10 mouse cellular contexts compared by ENCODE assay signal in genomic region chr6:87277527-87277926, GRCm38 (mm10). TPM values are rescaled to one million over a fixed set of nuclear protein-coding genes. Genes with fewer than 3 reads are reported as not detected.
DNase-seq lines count a peak whose midpoint lies in the region; ATAC-seq and TF ChIP-seq lines count a peak whose summit lies in the region.
"Had no signal": no experiment of that assay in that cellular context is flagged by ENCODE, and none has a peak within 500 bp of the region (broad histone marks: within the 10 kb centered on the region; RNA-seq: fewer than 3 reads in every experiment).

No protein-coding gene starts in this region.

- H3K9ac ChIP-seq in intestine, embryonic 16.5 days (ENCODE audit: low read depth, low read length): peak overlapping the region; percentile 26; the same call in 1 of the 2 replicates
- no peak overlapping the region for H3K9ac ChIP-seq in lung, embryonic 15.5 days
- H3K9ac ChIP-seq in stomach, embryonic 16.5 days (ENCODE audit: low read length): no peak overlapping the region
- H3K9ac ChIP-seq: neural tube, embryonic 12.5 days had no signal

- H3K27ac ChIP-seq in embryonic fibroblast, embryonic 13.5 days (ENCODE audit: insufficient read depth, low read length): peak overlapping the region; percentile 59
- H3K27ac ChIP-seq in intestine, embryonic 16.5 days (ENCODE audit: low read length): peak overlapping the region; percentile 40
- peak overlapping the region; percentile 85 for H3K27ac ChIP-seq in lung, embryonic 15.5 days
- peak overlapping the region; percentile 85 for H3K27ac ChIP-seq in stomach, embryonic 16.5 days (ENCODE audit: low read length)
- H3K27ac ChIP-seq: neural tube, embryonic 12.5 days had no signal

- no peak for TF ChIP-seq CTCF in embryonic fibroblast, embryonic 13.5 days (IDR thresholded peaks at IDR 0.05; ENCODE audit: borderline replicate concordance, insufficient read depth, low read length)

- no peaks in the 10 kb centered on the region for H3K27me3 ChIP-seq in intestine, embryonic 16.5 days (replicated peaks; ENCODE audit: control insufficient read depth, insufficient read depth, low read length)
- H3K27me3 ChIP-seq in lung, embryonic 15.5 days: no peaks in the 10 kb centered on the region
- H3K27me3 ChIP-seq in stomach, embryonic 16.5 days (ENCODE audit: control insufficient read depth, insufficient read depth, low read length): no peaks in the 10 kb centered on the region
- H3K27me3 ChIP-seq: CH12.LX; neural tube, embryonic 12.5 days had no signal

- no peak for TF ChIP-seq POLR2A in embryonic fibroblast, embryonic 13.5 days (IDR thresholded peaks at IDR 0.05; ENCODE audit: low read depth, low read length)

- peaks cover 18% of the 10 kb centered on the region for H3K4me1 ChIP-seq in embryonic fibroblast, embryonic 13.5 days (ENCODE audit: control insufficient read depth, insufficient read depth, low read length)
- H3K4me1 ChIP-seq in intestine, embryonic 16.5 days (ENCODE audit: control insufficient read depth, insufficient read depth, low read length): peaks cover 24% of the 10 kb centered on the region
- peaks cover 70% of the 10 kb centered on the region for H3K4me1 ChIP-seq in lung, embryonic 15.5 days
- H3K4me1 ChIP-seq in stomach, embryonic 16.5 days (ENCODE audit: control insufficient read depth, insufficient read depth, low read length): peaks cover 35% of the 10 kb centered on the region

- WGBS in intestine, embryonic 16.5 days: 12% methylated on average over 3 of the region's 3 CpGs
- 7% methylated on average over 3 of the region's 3 CpGs for WGBS in lung, embryonic 15.5 days
- 16% methylated on average over 3 of the region's 3 CpGs for WGBS in stomach, embryonic 16.5 days

- no peak overlapping the region for H3K4me3 ChIP-seq in embryonic fibroblast, embryonic 13.5 days (ENCODE audit: insufficient read depth, low read length)
- no peak overlapping the region for H3K4me3 ChIP-seq in intestine, embryonic 16.5 days (ENCODE audit: low read length)
- H3K4me3 ChIP-seq in lung, embryonic 15.5 days: no peak overlapping the region
- no peak overlapping the region for H3K4me3 ChIP-seq in stomach, embryonic 16.5 days (replicated peaks; ENCODE audit: low read length)
- H3K4me3 ChIP-seq: neural tube, embryonic 12.5 days had no signal

- H3K36me3 ChIP-seq in intestine, embryonic 16.5 days (ENCODE audit: control insufficient read depth, insufficient read depth, low read length): 0 out of 2 replicates have a peak, but pooled peaks cover 4% of the 10 kb centered on the region
- peaks cover 15% of the 10 kb centered on the region for H3K36me3 ChIP-seq in lung, embryonic 15.5 days
- peaks cover 10% of the 10 kb centered on the region; the same call in 1 of the 2 replicates for H3K36me3 ChIP-seq in stomach, embryonic 16.5 days (ENCODE audit: control insufficient read depth, insufficient read depth, low read length)

- no peak overlapping the region for H3K4me2 ChIP-seq in intestine, embryonic 16.5 days (ENCODE audit: low read depth, low read length)
- H3K4me2 ChIP-seq in lung, embryonic 15.5 days: peak overlapping the region; percentile 14
- 0 out of 2 replicates have a peak overlapping the region, but pooled peaks have one; percentile 9 for H3K4me2 ChIP-seq in stomach, embryonic 16.5 days (ENCODE audit: low read depth, low read length)
- H3K4me2 ChIP-seq: neural tube, embryonic 12.5 days had no signal

- peaks cover 5% of the 10 kb centered on the region; the same call in 1 of the 2 replicates for H3K9me3 ChIP-seq in intestine, embryonic 16.5 days (ENCODE audit: control insufficient read depth, low read length)
- H3K9me3 ChIP-seq in lung, embryonic 15.5 days: no peaks in the 10 kb centered on the region
- H3K9me3 ChIP-seq in stomach, embryonic 16.5 days (replicated peaks; ENCODE audit: control insufficient read depth, low read length): peaks cover 4% of the 10 kb centered on the region; the same call in 1 of the 2 replicates
- H3K9me3 ChIP-seq: neural tube, embryonic 12.5 days had no signal

- ATAC-seq in intestine, embryonic 16.5 days: peak; percentile 83
- peak; percentile 60; the same call in 1 of the 2 replicates for ATAC-seq in lung, embryonic 15.5 days (ENCODE audit: borderline replicate concordance, extremely low read depth, low FRiP score, low TSS enrichment)
- peak; percentile 80; the same call in 1 of the 2 replicates for ATAC-seq in stomach, embryonic 16.5 days (ENCODE audit: insufficient read depth, low FRiP score)

- peak; percentile 16 to 34 for DNase-seq in cerebellum, postnatal 4 days (ENCODE audit: low spot score in 2 of 2)
- no peak for DNase-seq in cerebellum, postnatal 36 days
- DNase-seq in 416B (ENCODE audit: low read depth): peak; percentile 63
- DNase-seq in thymus, postnatal 4 days: no peak

RNA-seq across cellular contexts. Expression of gene Antxr1, which starts 58.1 kb away (rescaled TPM):
- 172 and 200 TPM in 2 replicates for polyA plus RNA-seq in embryonic fibroblast, embryonic 13.5 days (2011; ENCODE audit: insufficient read length, low read depth, missing spikeins)
- polyA plus RNA-seq in intestine, embryonic 16.5 days (2015; fragmentation: Nextera tagmentation; extraction: Ambion mirVana): 3.9 and 4.1 TPM in 2 replicates
- polyA plus RNA-seq in lung, embryonic 15.5 days (2015; fragmentation: Nextera tagmentation; extraction: Ambion mirVana): 12.0 and 13.6 TPM in 2 replicates
- 7.8 and 8.0 TPM in 2 replicates for polyA plus RNA-seq in stomach, embryonic 16.5 days (2015; fragmentation: Nextera tagmentation; extraction: Ambion mirVana)

Comparison
In these comparisons a context has a peak if more than half of its experiments do, and no peak if none do; other contexts are left out.
1. DNase-seq: peak in cerebellum, postnatal 4 days (2 of 2) and 416B (single experiment); none in cerebellum, postnatal 36 days (0 of 2) and thymus, postnatal 4 days (single experiment).
2. RNA of gene Antxr1, which starts 58.1 kb away (polyA plus RNA-seq): 172 to 200 TPM in embryonic fibroblast, embryonic 13.5 days; 12.0 to 13.6 TPM in lung, embryonic 15.5 days, 7.8 to 8.0 TPM in stomach, embryonic 16.5 days and 3.9 to 4.1 TPM in intestine, embryonic 16.5 days; every median in the first group is over 10 times any median in the second.
3. Peak in every context shown above with its lines, with median percentiles within 50 percentile points of each other: H3K27ac ChIP-seq and ATAC-seq.